Mouse (Mus musculus): ENCODE measurements around the gene Wdr27.
"Not testable (repeated sequence)": the region's sequence is repeated elsewhere in the genome, so short reads cannot be mapped to it uniquely, and the experiment has no call there.

Gene Wdr27

DNA sequence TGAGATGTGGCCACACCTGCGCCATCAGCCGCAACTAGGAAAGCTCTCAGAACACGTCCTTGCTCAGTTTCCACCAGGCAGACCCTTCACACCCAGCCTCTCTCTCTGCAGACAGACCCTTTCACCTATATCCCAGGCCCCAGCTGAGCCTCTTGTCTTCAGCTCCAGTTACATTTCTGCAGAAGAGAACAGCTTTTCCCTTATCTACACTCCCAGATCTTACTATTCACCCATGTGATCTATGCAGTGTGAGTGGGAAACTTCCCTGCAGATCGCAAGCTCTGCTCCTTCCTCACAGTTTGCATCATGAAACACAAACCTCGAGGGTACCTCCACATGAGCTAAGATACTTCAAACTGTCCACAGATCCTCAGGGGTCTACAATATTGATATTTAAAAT lies 11.5 kb downstream of the Wdr27 start:
- no peak for DNase-seq (ENCODE audit: extremely low spot score, low read depth, low spot score)

DNA sequence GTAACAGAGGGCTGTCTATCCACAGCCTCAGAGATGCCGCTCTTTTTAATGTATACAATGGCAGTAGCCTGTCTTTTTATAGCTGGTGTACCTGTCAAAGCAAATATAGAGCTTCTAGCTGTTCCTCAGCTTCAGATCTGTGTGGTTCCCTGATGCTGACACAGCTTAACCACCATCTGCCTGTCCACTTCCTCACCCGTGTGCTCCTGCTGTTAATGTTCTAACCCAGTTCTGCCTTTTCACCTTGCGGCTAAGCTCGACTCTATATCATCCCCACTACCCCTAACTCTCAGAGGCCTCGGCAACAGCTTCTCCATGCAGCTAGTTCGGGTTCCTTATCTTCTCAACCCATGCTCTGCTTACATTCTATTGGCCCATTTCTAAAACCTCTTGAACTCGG lies 12.3 kb downstream of the Wdr27 start:
- DNase-seq (ENCODE audit: extremely low spot score, low read depth, low spot score): no peak

- DNase-seq (ENCODE audit: extremely low spot score, low read depth, low spot score): no peak
These were observed 14.3 kb downstream of the Wdr27 start for GRCm38 (mm10) chr17:14928631-14929030.

DNA sequence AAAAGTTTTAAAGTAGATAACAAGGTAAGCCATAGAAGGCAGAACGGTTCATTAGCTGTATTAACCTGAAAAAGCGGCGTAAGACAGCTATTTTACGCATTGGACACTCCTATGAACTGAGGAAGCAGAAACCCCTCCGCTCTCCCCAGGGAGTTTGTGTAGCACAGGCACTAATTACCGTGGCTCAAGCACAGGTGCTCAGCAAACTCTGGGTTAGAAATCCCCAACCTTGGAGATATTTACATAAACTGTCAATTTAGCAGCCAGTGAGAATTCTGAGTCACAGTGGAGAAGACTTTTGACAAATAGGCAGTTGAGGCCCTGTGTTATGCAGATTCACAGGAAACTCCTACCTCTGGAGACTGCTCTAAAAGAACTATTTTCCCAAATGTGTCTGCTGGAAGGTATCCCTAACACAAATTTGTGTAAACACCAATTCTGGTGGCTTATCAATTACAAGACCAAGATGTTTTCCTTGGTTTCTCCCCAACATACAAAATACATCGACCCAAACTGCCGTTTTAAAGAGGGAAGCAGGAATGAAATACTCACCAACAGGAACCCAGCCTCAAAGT lies 15.2 kb downstream of the Wdr27 start:
- DNase-seq (ENCODE audit: extremely low spot score, low read depth, low spot score): no peak

- DNase-seq (ENCODE audit: extremely low spot score, low read depth, low spot score): no peak
These were observed 21.4 kb downstream of the Wdr27 start for GRCm38 (mm10) chr17:14921582-14921981.

GRCm38 (mm10) chr17:14917866-14918265 lies 25.1 kb downstream of the Wdr27 start:
- no peak for DNase-seq (ENCODE audit: extremely low spot score, low read depth, low spot score)

DNA sequence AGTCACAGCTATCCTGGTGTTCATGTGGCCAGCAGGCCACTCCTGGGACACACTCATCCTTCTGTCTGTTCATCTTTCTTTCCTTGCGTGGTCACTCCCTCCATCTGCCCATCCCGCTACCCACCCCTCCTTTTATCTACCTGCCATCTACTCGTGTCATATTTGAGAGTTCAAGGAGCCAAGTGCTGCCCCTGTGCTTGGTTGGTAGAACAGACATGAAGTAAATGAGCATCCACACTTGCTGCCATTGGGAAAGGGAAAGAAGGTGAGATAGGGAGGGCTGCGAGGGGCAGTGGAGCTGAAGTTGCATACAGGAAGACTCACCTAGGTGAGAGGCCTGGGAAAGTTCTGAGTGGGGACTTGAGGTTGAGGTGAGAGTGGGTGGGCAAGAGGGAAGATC lies 28.6 kb downstream of the Wdr27 start:
- DNase-seq (ENCODE audit: extremely low spot score, low read depth, low spot score): no peak

GRCm38 (mm10) chr17:14912981-14913380 lies 30.0 kb downstream of the Wdr27 start:
- DNase-seq (ENCODE audit: extremely low spot score, low read depth, low spot score): no peak

- DNase-seq (ENCODE audit: extremely low spot score, low read depth, low spot score): no peak
These were observed 30.5 kb downstream of the Wdr27 start for GRCm38 (mm10) chr17:14912420-14912819.

- DNase-seq (ENCODE audit: extremely low spot score, low read depth, low spot score): no peak
These were observed 32.2 kb downstream of the Wdr27 start for GRCm38 (mm10) chr17:14910771-14911170.

DNA sequence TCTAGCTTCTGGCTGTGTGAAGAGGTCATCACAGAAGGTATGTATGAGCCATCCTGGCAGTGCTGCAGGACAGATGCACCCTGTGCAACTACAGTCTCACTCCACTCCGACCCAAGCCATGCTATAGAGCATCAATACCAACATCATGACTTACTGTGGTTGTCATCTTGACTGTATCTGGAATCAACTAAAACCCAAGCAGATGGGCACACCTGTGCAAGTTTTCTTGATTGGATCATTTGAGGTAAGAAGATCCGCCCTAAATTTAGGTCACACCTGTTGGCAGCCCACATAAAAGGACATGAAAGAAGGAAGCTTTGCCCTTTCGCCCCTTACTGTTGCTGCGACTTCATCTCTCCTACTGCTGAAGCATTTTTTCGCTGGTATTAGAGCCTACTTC lies 33.6 kb downstream of the Wdr27 start:
- DNase-seq (ENCODE audit: extremely low spot score, low read depth, low spot score): no peak

DNA sequence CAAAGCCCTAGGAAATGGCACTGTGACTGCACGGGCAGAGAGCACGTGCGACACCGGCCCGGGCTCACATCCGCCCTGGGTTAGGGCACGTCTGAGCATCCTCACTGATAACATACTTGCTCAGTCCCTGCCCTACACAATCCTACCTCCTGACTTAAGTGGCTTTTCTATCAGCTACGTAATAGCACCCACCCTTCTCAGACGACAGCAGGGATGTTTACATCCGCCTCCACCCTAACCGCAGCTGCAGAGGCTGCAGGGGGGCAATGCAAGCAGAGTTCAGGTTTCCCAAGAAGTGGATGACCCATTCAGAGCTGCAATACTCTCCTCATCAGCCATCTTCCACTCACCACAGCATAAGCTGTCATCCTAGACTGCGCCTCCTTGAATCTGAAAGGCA lies 35.8 kb downstream of the Wdr27 start:
- no peak for DNase-seq (ENCODE audit: extremely low spot score, low read depth, low spot score)

- DNase-seq (ENCODE audit: extremely low spot score, low read depth, low spot score): no peak
These were observed 36.3 kb downstream of the Wdr27 start for GRCm38 (mm10) chr17:14906611-14907010.

DNA sequence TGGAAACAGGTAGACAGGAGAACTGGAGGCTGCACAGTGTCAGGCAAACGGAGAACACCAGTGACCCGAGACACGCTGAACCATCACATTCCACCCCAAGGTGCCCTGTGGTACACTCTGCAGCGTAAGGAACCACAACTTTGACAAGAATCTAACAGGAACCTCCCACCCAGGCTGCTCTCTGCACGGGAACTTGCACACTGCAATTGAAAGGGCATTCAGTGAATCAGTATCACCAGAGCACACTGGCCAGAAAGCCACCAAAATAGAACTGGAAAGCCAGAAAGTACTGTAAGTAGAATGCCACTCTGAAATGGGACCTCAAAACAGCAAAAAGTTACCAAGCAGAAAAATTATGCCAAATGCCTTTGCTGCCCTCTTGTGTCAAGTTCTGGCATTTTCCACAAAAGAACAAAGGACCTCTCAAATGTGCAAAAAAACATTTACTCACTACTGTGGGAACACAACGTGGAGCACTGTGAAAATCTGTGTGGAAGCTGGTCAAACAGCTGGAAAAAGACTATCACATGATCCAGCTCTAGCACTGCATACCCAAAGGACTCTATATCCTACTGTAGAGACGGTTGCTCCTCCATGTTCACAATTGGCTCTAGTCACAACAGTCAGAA lies 38.2 kb downstream of the Wdr27 start:
- DNase-seq (ENCODE audit: extremely low spot score, low read depth, low spot score): peak; percentile 91

- DNase-seq (ENCODE audit: extremely low spot score, low read depth, low spot score): no peak
These were observed 38.8 kb downstream of the Wdr27 start for GRCm38 (mm10) chr17:14904206-14904605.

DNA sequence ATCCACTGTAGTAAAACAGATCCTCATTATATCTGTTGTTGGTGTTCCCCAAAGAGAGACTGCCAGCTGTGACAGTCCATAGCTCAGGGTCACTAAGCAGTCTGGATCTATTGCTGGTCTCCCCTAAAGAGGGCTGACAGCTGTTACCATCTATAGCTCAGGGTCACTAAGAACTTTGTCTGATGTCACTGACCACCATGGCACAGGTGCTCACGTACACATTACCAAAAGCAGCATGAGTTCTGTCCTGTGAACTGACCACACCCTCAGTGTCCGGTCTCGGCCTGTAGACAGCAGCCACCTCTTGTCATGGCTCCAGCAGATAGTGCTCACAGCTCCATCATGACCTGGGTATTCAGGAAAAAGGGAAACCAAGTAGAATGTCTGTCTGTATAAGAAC lies 39.7 kb downstream of the Wdr27 start:
- DNase-seq (ENCODE audit: extremely low spot score, low read depth, low spot score): no peak

- no peak for DNase-seq (ENCODE audit: extremely low spot score, low read depth, low spot score)
These were observed 44.0 kb downstream of the Wdr27 start for GRCm38 (mm10) chr17:14898972-14899371.

GRCm38 (mm10) chr17:14895058-14895457 lies 47.9 kb downstream of the Wdr27 start:
- DNase-seq (ENCODE audit: extremely low spot score, low read depth, low spot score): not testable (repeated sequence)

DNA sequence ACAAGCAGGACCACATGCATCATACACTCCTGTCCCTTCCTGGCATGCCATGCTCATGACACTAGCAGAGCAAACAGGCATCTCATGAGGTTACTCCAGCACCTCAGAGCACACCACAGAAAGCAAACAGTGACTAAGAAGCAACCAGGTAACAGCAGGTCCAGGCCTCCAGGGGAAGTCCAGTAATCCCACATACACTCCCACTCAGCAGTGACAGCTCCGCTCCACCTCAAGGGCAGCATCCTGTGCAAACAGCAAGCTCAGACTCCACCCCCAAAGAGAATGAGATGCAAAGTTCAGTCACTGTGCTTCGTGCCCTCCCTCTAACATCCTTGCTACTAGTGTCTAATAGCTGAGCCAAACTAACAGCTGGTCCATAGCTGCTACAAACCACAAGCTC lies 56.0 kb downstream of the Wdr27 start:
- DNase-seq (ENCODE audit: extremely low spot score, low read depth, low spot score): no peak

GRCm38 (mm10) chr17:14874656-14875204 lies 68.2 kb downstream of the Wdr27 start:
- no peak for DNase-seq (ENCODE audit: extremely low spot score, low read depth, low spot score)

- DNase-seq (ENCODE audit: extremely low spot score, low read depth, low spot score): no peak
These were observed 82.7 kb downstream of the Wdr27 start for GRCm38 (mm10) chr17:14860220-14860619.

DNA sequence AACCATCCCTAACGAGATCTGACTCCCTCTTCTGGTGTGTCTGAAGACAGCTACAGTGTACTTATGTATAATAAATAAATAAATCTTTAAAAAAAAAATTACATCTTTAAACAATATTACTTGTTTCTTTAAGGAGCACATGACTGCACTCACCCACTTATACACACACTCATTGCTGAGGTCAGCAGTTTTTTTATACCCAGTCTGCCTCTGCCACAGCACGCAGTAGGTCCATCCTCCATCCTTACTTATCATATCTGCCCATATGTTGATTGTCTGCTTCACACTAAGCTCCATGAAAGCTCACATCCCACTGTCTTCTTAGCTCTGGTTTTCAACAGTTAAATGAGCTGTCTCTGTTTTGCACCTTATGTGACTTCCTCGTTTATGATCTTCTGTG lies 95.2 kb downstream of the Wdr27 start:
- DNase-seq (ENCODE audit: extremely low spot score, low read depth, low spot score): no peak

DNA sequence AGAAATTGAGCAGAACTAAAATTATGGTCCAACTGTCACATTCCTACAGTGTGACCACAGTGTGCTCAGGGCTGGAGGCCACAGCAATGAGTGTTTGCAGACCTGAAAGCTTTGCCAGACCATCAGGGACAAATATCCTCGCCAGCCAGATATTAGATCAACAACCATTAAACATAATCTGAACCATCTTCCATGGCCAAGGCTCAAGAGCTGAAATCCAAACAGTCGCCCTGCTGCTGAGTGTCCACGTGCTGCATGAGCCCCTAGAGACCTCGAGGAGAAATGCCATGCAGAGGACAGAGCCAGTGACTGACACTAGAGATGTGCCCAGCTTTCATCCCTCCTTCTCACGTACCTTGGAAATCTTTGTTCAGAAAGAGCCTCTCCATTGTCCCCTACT lies 96.1 kb downstream of the Wdr27 start:
- no peak for DNase-seq (ENCODE audit: extremely low spot score, low read depth, low spot score)
